In genomic region chr10:116761476-116762068, GRCm38 (mm10) we compare ENCODE assay signal across 15 mouse cellular contexts.
DNase-seq lines count a peak whose midpoint lies in the region; ATAC-seq lines count a peak whose summit lies in the region.
"Had no signal": no experiment of that assay in that cellular context is flagged by ENCODE, and none has a peak within 500 bp of the region (broad histone marks: within the 10 kb centered on the region; RNA-seq: fewer than 3 reads in every experiment).

No protein-coding gene starts in this region.

- H3K27me3 ChIP-seq in kidney, embryonic 14.5 days (ENCODE audit: control insufficient read depth, insufficient read depth, low read length), result no peaks in the 10 kb centered on the region
- no peaks in the 10 kb centered on the region for H3K27me3 ChIP-seq in embryonic facial prominence, embryonic 10.5 days (replicated peaks; ENCODE audit: low read depth, poor library complexity, severe bottlenecking)
- H3K27me3 ChIP-seq in limb, embryonic 11.5 days (ENCODE audit: control insufficient read depth, insufficient read depth, low read length), result no peaks in the 10 kb centered on the region
- no peaks in the 10 kb centered on the region for H3K27me3 ChIP-seq in midbrain, embryonic 16.5 days (ENCODE audit: control insufficient read depth, insufficient read depth, low read depth, low read length)
- no peaks in the 10 kb centered on the region for H3K27me3 ChIP-seq in forebrain, embryonic 13.5 days
- H3K27me3 ChIP-seq: heart, embryonic 15.5 days had no signal

- H3K36me3 ChIP-seq in kidney, embryonic 14.5 days (ENCODE audit: control insufficient read depth, insufficient read depth, low read length), result no peaks in the 10 kb centered on the region
- H3K36me3 ChIP-seq in embryonic facial prominence, embryonic 10.5 days (replicated peaks), result no peaks in the 10 kb centered on the region
- H3K36me3 ChIP-seq in limb, embryonic 11.5 days (ENCODE audit: control insufficient read depth, insufficient read depth, low read length), result no peaks in the 10 kb centered on the region
- no peaks in the 10 kb centered on the region for H3K36me3 ChIP-seq in midbrain, embryonic 16.5 days (ENCODE audit: control insufficient read depth, insufficient read depth, low read length)
- H3K36me3 ChIP-seq in forebrain, embryonic 13.5 days (ENCODE audit: poor library complexity, severe bottlenecking), result no peaks in the 10 kb centered on the region
- H3K36me3 ChIP-seq: G1E; heart, embryonic 15.5 days had no signal

- H3K4me1 ChIP-seq in kidney, embryonic 14.5 days (ENCODE audit: control insufficient read depth, insufficient read depth, low read length), result 0 out of 2 replicates have a peak, but pooled peaks cover 3% of the 10 kb centered on the region
- peaks cover 38% of the 10 kb centered on the region for H3K4me1 ChIP-seq in embryonic facial prominence, embryonic 10.5 days
- H3K4me1 ChIP-seq in limb, embryonic 11.5 days (ENCODE audit: control insufficient read depth, insufficient read depth, low read length), result peaks cover 3% of the 10 kb centered on the region; the same call in 1 of the 2 replicates
- peaks cover 2% of the 10 kb centered on the region; the same call in 1 of the 2 replicates for H3K4me1 ChIP-seq in midbrain, embryonic 16.5 days (ENCODE audit: control insufficient read depth, insufficient read depth, low read length)
- no peaks in the 10 kb centered on the region for H3K4me1 ChIP-seq in forebrain, embryonic 13.5 days

- H3K4me2 ChIP-seq in kidney, embryonic 14.5 days (replicated peaks; ENCODE audit: low read depth, low read length), result no peak overlapping the region
- no peak overlapping the region for H3K4me2 ChIP-seq in limb, embryonic 11.5 days (ENCODE audit: low read depth, severe bottlenecking)
- no peak overlapping the region for H3K4me2 ChIP-seq in midbrain, embryonic 16.5 days (ENCODE audit: low read length)
- H3K4me2 ChIP-seq in forebrain, embryonic 13.5 days, result no peak overlapping the region
- H3K4me2 ChIP-seq: heart, embryonic 15.5 days had no signal

- no peak overlapping the region for H3K9ac ChIP-seq in kidney, embryonic 14.5 days (ENCODE audit: low read depth, low read length)
- no peak overlapping the region for H3K9ac ChIP-seq in limb, embryonic 11.5 days (ENCODE audit: low read length)
- H3K9ac ChIP-seq in midbrain, embryonic 16.5 days (ENCODE audit: low read depth, low read length), result no peak overlapping the region
- no peak overlapping the region for H3K9ac ChIP-seq in forebrain, embryonic 13.5 days
- H3K9ac ChIP-seq: forebrain, postnatal 0 days; heart, embryonic 15.5 days had no signal

- no peak overlapping the region for H3K4me3 ChIP-seq in kidney, embryonic 14.5 days (ENCODE audit: low read length)
- H3K4me3 ChIP-seq in embryonic facial prominence, embryonic 10.5 days, result no peak overlapping the region
- H3K4me3 ChIP-seq in limb, embryonic 11.5 days (ENCODE audit: low read depth, low read length), result no peak overlapping the region
- no peak overlapping the region for H3K4me3 ChIP-seq in midbrain, embryonic 16.5 days (ENCODE audit: low read depth, low read length)
- H3K4me3 ChIP-seq in forebrain, embryonic 13.5 days, result no peak overlapping the region
- H3K4me3 ChIP-seq: heart, embryonic 15.5 days had no signal

- no peaks in the 10 kb centered on the region for H3K9me3 ChIP-seq in kidney, embryonic 14.5 days (ENCODE audit: control insufficient read depth, low read length)
- H3K9me3 ChIP-seq in embryonic facial prominence, embryonic 10.5 days, result no peaks in the 10 kb centered on the region
- no peaks in the 10 kb centered on the region for H3K9me3 ChIP-seq in limb, embryonic 11.5 days (ENCODE audit: control insufficient read depth, low read length)
- no peaks in the 10 kb centered on the region for H3K9me3 ChIP-seq in midbrain, embryonic 16.5 days (replicated peaks; ENCODE audit: control insufficient read depth, low read length, poor library complexity, severe bottlenecking)
- no peaks in the 10 kb centered on the region for H3K9me3 ChIP-seq in forebrain, embryonic 13.5 days (replicated peaks)
- H3K9me3 ChIP-seq: heart, embryonic 15.5 days had no signal

- H3K27ac ChIP-seq in kidney, embryonic 14.5 days (ENCODE audit: low read depth, low read length), result no peak overlapping the region
- peak overlapping the region; percentile 45 for H3K27ac ChIP-seq in embryonic facial prominence, embryonic 10.5 days (replicated peaks)
- no peak overlapping the region for H3K27ac ChIP-seq in limb, embryonic 11.5 days (replicated peaks; ENCODE audit: low read depth, low read length)
- peak overlapping the region; percentile 36; the same call in 1 of the 2 replicates for H3K27ac ChIP-seq in midbrain, embryonic 16.5 days (ENCODE audit: low read length)
- H3K27ac ChIP-seq in forebrain, embryonic 13.5 days, result no peak overlapping the region
- H3K27ac ChIP-seq: heart, embryonic 15.5 days had no signal

- ATAC-seq in kidney, embryonic 14.5 days (ENCODE audit: low FRiP score, low TSS enrichment), result 0 out of 2 replicates have a peak, but pooled peaks have one; percentile 49
- peak; percentile 68; the same call in 1 of the 2 replicates for ATAC-seq in limb, embryonic 11.5 days (ENCODE audit: insufficient number of reproducible peaks, low FRiP score, low TSS enrichment, low read depth)
- ATAC-seq in midbrain, embryonic 16.5 days, result peak; percentile 28; the same call in 1 of the 2 replicates
- ATAC-seq in forebrain, embryonic 13.5 days, result no peak

- no peak for DNase-seq in kidney, adult 9 months
- DNase-seq in embryonic facial prominence, embryonic 10.5 days (ENCODE audit: low spot score), result no peak
- no peak for DNase-seq in limb, embryonic 11.5 days (ENCODE audit: low spot score)
- DNase-seq in adrenal gland, adult 18-20 months (ENCODE audit: low spot score in 2 of 2), result no peak
- no peak for DNase-seq in frontal cortex, postnatal 36 days (ENCODE audit: low spot score in 2 of 2)
- DNase-seq: B cell, adult 2 months; cerebellum, adult 9-10 months; forebrain, postnatal 0 days; gastrocnemius, postnatal 25 days; kidney, postnatal 36 days had no signal

- 37% methylated on average over 4 of the region's 4 CpGs for WGBS in kidney, embryonic 14.5 days
- WGBS in embryonic facial prominence, embryonic 10.5 days, result 47% methylated on average over 4 of the region's 4 CpGs
- 41% methylated on average over 4 of the region's 4 CpGs for WGBS in limb, embryonic 11.5 days
- WGBS in midbrain, embryonic 16.5 days, result 69% methylated on average over 4 of the region's 4 CpGs
- 78% methylated on average over 4 of the region's 4 CpGs for WGBS in forebrain, embryonic 13.5 days

Comparison
In these comparisons a context has a peak if more than half of its experiments do, and no peak if none do; other contexts are left out.
1. H3K27ac ChIP-seq: peak in embryonic facial prominence, embryonic 10.5 days (single experiment) and midbrain, embryonic 16.5 days (single experiment); none in kidney, embryonic 14.5 days (single experiment), limb, embryonic 11.5 days (single experiment) and forebrain, embryonic 13.5 days (single experiment).